Mouse (Mus musculus) urinary bladder, postnatal 36 days (tissue): ENCODE measurements around the gene Rhbdd2.
A peak's percentile ranks its signal among the peaks of the same experiment; 100 is the strongest.

Source experiments
- DNase-seq, 2 experiments: peaks; one replicate each; pipeline ENCODE4 v3.0.0; 2022; ENCODE audit warnings: low spot score in 2 of 2, mixed read lengths in 1 of 2

Gene Rhbdd2

DNA sequence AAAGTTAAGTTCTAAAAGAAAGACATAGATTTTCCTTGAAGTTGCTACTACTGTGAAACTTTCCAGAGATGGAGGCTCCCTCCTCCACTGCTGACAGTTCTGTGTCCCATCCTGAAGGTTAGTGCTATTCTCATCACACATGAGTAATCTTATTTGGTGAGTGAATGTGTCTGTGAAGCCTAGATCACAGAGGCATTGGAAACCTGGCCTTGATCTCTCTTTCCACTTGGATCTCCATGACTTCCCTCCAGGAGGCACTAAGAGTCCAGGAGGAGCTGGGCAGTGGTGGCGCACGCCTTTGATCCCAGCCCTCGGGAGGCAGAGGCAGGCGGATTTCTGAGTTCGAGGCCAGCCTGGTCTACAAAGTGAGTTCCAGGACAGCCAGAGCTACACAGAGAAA lies 49.6 kb downstream of the Rhbdd2 start:
- DNase-seq = no peak

GRCm38 (mm10) chr5:135682942-135683570 lies 50.6 kb downstream of the Rhbdd2 start:
- no peak for DNase-seq

DNA sequence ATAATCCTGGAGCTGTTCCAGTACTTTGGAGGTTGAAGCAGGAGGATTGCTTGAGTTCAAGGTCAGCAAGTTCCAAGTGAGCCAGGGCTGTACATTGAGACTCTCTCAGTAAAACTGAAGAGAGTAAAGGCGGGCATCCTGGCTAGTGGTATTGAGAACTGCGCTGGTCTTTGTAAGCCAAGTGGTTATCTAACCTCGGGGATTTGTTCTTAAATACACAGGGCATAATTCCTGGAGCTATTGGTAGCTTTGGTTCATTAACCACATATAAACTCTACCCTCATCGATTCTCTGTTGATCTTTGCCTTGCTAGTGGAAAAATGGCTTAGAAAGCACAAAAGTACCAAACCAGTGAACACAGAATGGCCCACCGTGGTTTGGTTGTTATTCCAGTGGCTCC lies 58.0 kb downstream of the Rhbdd2 start:
- DNase-seq = no peak

- no peak for DNase-seq
Measured at GRCm38 (mm10) chr5:135691266-135691665, 58.8 kb downstream of the Rhbdd2 start.

DNA sequence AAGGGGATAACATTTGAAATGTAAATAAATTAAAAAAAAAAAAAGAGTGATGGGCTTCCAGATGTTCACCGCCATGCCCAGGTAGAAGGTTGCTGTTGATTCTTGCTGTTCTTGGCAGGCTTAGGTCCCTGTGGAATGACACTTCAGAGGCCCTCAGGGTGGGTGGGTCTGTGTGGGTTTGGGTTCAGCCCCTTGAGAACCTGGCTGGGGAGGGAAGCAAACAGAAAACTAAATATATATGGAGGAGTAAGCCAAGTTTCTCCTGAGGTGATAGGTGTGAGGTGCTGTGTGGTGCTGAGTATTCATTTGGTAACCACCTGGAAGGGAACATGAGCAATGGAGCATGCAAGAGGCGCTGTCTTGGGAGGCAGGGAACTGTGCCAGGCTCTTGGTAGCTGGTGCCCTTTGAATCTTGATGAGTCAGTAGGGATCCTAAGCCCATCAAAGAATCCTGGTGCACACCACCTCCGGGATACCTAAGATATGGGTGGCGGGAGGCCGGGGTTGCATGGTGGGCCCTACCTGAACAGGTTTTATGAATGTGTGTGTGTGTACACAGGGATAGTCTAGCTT lies 60.9 kb downstream of the Rhbdd2 start:
- no peak for DNase-seq

DNA sequence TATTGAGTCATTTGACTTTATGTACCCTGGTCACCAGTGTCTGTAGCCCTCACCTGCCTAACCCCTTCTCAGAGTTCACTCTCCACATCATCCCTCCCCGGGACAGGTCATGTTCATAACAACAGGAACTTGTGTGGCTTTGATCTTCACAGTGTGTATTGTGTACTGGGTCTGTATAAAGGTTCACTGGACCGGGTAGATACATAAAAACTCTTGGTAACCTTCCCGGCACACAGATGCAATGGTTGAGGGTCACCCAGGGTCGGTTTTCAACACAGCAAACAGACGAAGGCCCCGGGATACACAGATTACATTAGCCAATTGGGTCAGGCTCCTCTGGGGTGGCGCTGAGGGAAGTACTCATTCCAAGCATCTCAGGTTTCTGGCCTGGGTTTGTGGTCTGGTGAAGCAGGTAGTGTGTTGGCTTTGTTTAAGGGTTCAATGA lies 62.9 kb downstream of the Rhbdd2 start:
- peak in 1 of 2 experiments; percentile 31 for DNase-seq
